ENCODE assay signal across 21 mouse cellular contexts in the genomic region with DNA sequence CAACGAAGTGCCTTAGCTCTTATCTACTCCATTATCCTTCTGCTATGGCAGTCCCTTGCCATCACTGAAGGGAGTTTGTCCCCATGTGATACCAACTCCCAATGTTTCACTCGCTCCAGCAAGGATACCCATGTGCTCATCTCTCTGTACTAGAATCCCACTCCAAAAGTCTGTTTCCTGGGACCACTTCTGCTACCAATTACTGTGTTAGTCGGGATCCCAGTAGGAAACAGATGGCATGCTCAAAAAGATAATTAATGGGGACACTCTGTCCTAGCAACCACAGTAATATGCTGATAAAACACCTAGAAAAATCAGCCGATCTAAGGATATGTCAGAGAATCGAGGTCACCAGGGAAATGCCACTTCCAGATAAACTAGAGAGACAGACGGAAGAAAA. TPM values are rescaled to one million over a fixed set of nuclear protein-coding genes. Genes with fewer than 3 reads are reported as not detected.
DNase-seq lines count a peak whose midpoint lies in the region; TF ChIP-seq lines count a peak whose summit lies in the region.
"Had no signal": no experiment of that assay in that cellular context is flagged by ENCODE, and none has a peak within 500 bp of the region (broad histone marks: within the 10 kb centered on the region; RNA-seq: fewer than 3 reads in every experiment).

No protein-coding gene starts in this region.

- H3K36me3 ChIP-seq in MEL (ENCODE audit: control insufficient read depth in 1 of 2, insufficient read depth in 2 of 2, low read length in 2 of 2): peaks cover 0 to 11% of the 10 kb centered on the region in 2 experiments; a peak in 2 of 4 replicates
- H3K36me3 ChIP-seq: embryonic facial prominence, embryonic 12.5 days; forebrain, embryonic 12.5 days; heart, embryonic 10.5 days; heart, embryonic 15.5 days; hindbrain, embryonic 13.5 days had no signal

- H3K27ac ChIP-seq in MEL (ENCODE audit: control insufficient read depth, low read depth, low read length): no peak overlapping the region
- H3K27ac ChIP-seq: embryonic facial prominence, embryonic 12.5 days; forebrain, embryonic 12.5 days; heart, embryonic 10.5 days; heart, embryonic 15.5 days; hindbrain, embryonic 13.5 days had no signal

- no peaks in the 10 kb centered on the region for H3K79me2 ChIP-seq in MEL (ENCODE audit: control insufficient read depth, insufficient read depth, low read length, poor library complexity)

- TF ChIP-seq CTCF in MEL (IDR thresholded peaks at IDR 0.05 in 2 of 3, conservative IDR thresholded peaks at IDR 0.05 in 1 of 3; ENCODE audit: control insufficient read depth in 1 of 3, insufficient read depth in 1 of 3, low read depth in 2 of 3, low read length in 3 of 3, poor library complexity in 1 of 3, severe bottlenecking in 1 of 3): no peak

- no peak overlapping the region for H3K9ac ChIP-seq in MEL (ENCODE audit: control insufficient read depth, low read depth, low read length, poor library complexity, severe bottlenecking)
- H3K9ac ChIP-seq: embryonic facial prominence, embryonic 12.5 days; forebrain, embryonic 12.5 days; heart, embryonic 15.5 days; hindbrain, embryonic 13.5 days had no signal

- peaks cover 6 to 7% of the 10 kb centered on the region in 2 experiments; a peak in 3 of 4 replicates for H3K27me3 ChIP-seq in MEL (ENCODE audit: control insufficient read depth in 1 of 2, insufficient read depth in 2 of 2, low read length in 2 of 2)

- no peak for TF ChIP-seq POLR2A in MEL (IDR thresholded peaks at IDR 0.05; ENCODE audit: control insufficient read depth in 1 of 2, insufficient read depth in 1 of 2, low read depth in 1 of 2, low read length in 2 of 2, poor library complexity in 1 of 2)

- peak; percentile 41 for DNase-seq in cerebellum, adult 9-11 months
- no peak for DNase-seq in cerebellum, postnatal 36 days
- DNase-seq in MEL (ENCODE audit: low read depth, low spot score): no peak
- peak; percentile 26 to 74 for DNase-seq in layer of hippocampus, adult 18-20 months (ENCODE audit: low spot score in 2 of 2)
- DNase-seq in layer of hippocampus, adult 9-11 months: peak; percentile 77
- DNase-seq in left cerebral cortex, adult 18-20 months (ENCODE audit: low spot score in 2 of 2): no peak
- DNase-seq in spleen, postnatal 4 days (ENCODE audit: low spot score in 2 of 2): no peak
- DNase-seq: adrenal gland, adult 2 months; adrenal gland, postnatal 25 days; cerebellum, adult 11 months; cerebellum, adult 8-10 months; gastrocnemius, postnatal 10 days; heart, adult 18-20 months; heart, postnatal 14 days had no signal

- no peak for TF ChIP-seq RAD21 in MEL (IDR thresholded peaks at IDR 0.05; ENCODE audit: low read depth, low read length)

- H3K4me1 ChIP-seq in MEL (ENCODE audit: control insufficient read depth in 1 of 2, insufficient read depth in 2 of 2, low read length in 2 of 2): peaks cover 2% of the 10 kb centered on the region in 2 experiments; a peak in 3 of 4 replicates
- H3K4me1 ChIP-seq: heart, embryonic 10.5 days; heart, embryonic 15.5 days had no signal

- H3K9me3 ChIP-seq in MEL (replicated peaks; ENCODE audit: insufficient read depth, low read length): no peaks in the 10 kb centered on the region
- H3K9me3 ChIP-seq: embryonic facial prominence, embryonic 12.5 days; forebrain, embryonic 12.5 days; heart, embryonic 10.5 days; heart, embryonic 15.5 days; hindbrain, embryonic 13.5 days had no signal

- H3K4me3 ChIP-seq in MEL (ENCODE audit: control insufficient read depth in 1 of 2, insufficient read depth in 1 of 2, low read depth in 2 of 2, low read length in 2 of 2): no peak overlapping the region
- H3K4me3 ChIP-seq: embryonic facial prominence, embryonic 12.5 days; forebrain, embryonic 12.5 days; heart, embryonic 10.5 days; heart, embryonic 15.5 days; hindbrain, embryonic 13.5 days had no signal

- TF ChIP-seq EP300 in MEL (IDR thresholded peaks at IDR 0.05; ENCODE audit: low read depth in 1 of 2, low read length in 2 of 2): no peak

TF ChIP-seq in MEL, 35 proteins besides CTCF, POLR2A, EP300 and RAD21:
- TF ChIP-seq MYC (IDR thresholded peaks at IDR 0.05; ENCODE audit: low read depth, low read length) (no peak), ZKSCAN1 (IDR thresholded peaks at IDR 0.05; ENCODE audit: low read depth, low read length) (no peak), ETS1 (IDR thresholded peaks at IDR 0.05; ENCODE audit: low read depth, low read length) (peak; percentile 30; the same call in 1 of the 2 replicates)
TF ChIP-seq in MEL: peak in this region for 1.

RNA-seq across cellular contexts. Expression of gene Tollip, which starts 9.7 kb away (rescaled TPM):
- 33.3 and 35.6 TPM in 2 replicates for total RNA-seq in MEL (2012; rRNA removed)
- 10 to 100 TPM; 53.4 to 63.8 TPM for polyA plus RNA-seq in MEL (2012; ENCODE audit: insufficient read depth in 1 of 2, insufficient read length in 2 of 2, low read depth in 1 of 2, low replicate concordance in 2 of 2, missing spikeins in 1 of 2)
- total RNA-seq in layer of hippocampus, adult 18-20 months (2021): 100 to 1,000 TPM; 118 to 120 TPM
- total RNA-seq in left cerebral cortex, adult 18-20 months (2021): 100 to 1,000 TPM; 114 to 115 TPM

RNA-seq across cellular contexts. Expression of gene Brsk2, which starts 41.0 kb away (rescaled TPM):
- total RNA-seq in MEL (2012; rRNA removed): 0.19 and 0.39 TPM in 2 replicates
- polyA plus RNA-seq in MEL (2012; ENCODE audit: insufficient read depth in 1 of 2, insufficient read length in 2 of 2, low read depth in 1 of 2, low replicate concordance in 2 of 2, missing spikeins in 1 of 2): under 1 TPM in 1 of 2 experiments, not detected in 1; 0.13 TPM
- total RNA-seq in layer of hippocampus, adult 18-20 months (2021): 100 to 1,000 TPM; 166 to 180 TPM
- total RNA-seq in left cerebral cortex, adult 18-20 months (2021): 100 to 1,000 TPM; 208 to 219 TPM
- total RNA-seq: common myeloid progenitor, adult 5-6 weeks; hematopoietic stem cell, adult 5-6 weeks had no signal

Comparison
In these comparisons a context has a peak if more than half of its experiments do, and no peak if none do; other contexts are left out.
1. DNase-seq: peak in cerebellum, adult 9-11 months (single experiment), layer of hippocampus, adult 18-20 months (2 of 2) and layer of hippocampus, adult 9-11 months (single experiment); none in cerebellum, postnatal 36 days (0 of 2), MEL (single experiment), left cerebral cortex, adult 18-20 months (0 of 2) and spleen, postnatal 4 days (0 of 2).
2. RNA of gene Brsk2, which starts 41.0 kb away (total RNA-seq): 208 to 219 TPM in left cerebral cortex, adult 18-20 months and 166 to 180 TPM in layer of hippocampus, adult 18-20 months; 0.19 to 0.39 TPM in MEL; every median in the first group is over 100 times any median in the second.